Mouse (Mus musculus): ENCODE results near the gene Hhat. TPM values are rescaled to one million over a fixed set of nuclear protein-coding genes. Genes with fewer than 3 reads are reported as not detected.

The Hhat gene
- total and polyA plus RNA-seq, 2 experiments from 2014 or later = 4.0 to 13.2 TPM

GRCm38 (mm10) chr1:192449572-192450351 lies 321.3 kb downstream of the Hhat start:
- Histone ChIP-seq H3K4me3 (ENCODE audit: low read depth, low read length) (no peak overlapping the region), H3K4me2 (ENCODE audit: low read depth, low read length) (no peak overlapping the region), H3K4me1 (ENCODE audit: control insufficient read depth, insufficient read depth) (0 out of 2 replicates have a peak, but pooled peaks cover 5% of the 10 kb centered on the region), H3K27me3 (ENCODE audit: control insufficient read depth, insufficient read depth, low read length) (no peaks in the 10 kb centered on the region), H3K9me3 (replicated peaks; ENCODE audit: control insufficient read depth, low read length) (no peaks in the 10 kb centered on the region), H3K36me3 (replicated peaks; ENCODE audit: control insufficient read depth, insufficient read depth, low read length) (no peaks in the 10 kb centered on the region), H3K27ac (ENCODE audit: low read depth) (no peak overlapping the region), H3K9ac (replicated peaks; ENCODE audit: low read depth, low read length) (no peak overlapping the region)
- ATAC-seq (ENCODE audit: insufficient read depth, low read depth) (no peak), DNase-seq (ENCODE audit: low spot score) (no peak)
- TF ChIP-seq EP300 (IDR thresholded peaks at IDR 0.05; ENCODE audit: low read depth) (no peak), CTCF (IDR thresholded peaks at IDR 0.05; ENCODE audit: low read depth) (no peak)
- WGBS = 42% methylated on average over 4 of the region's 4 CpGs

DNA sequence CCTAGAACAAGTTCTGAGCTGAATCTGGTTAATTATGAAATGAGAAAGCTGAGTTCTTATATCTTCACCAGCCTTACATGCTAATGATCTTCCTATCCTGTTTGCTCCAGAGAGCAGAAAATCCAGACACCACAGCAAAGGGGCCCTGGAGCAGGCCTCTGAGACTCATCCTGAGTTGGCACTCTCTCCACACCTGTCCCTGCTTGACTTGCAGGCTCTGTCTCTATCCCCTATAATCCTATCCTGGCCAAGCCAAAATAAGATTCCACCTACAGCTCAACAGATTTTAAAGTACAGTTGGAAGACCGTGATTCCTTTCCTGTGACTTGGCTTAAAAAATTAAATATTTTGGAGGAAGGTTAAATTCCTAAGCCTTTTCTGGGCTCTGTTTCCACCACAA lies 322.5 kb downstream of the Hhat start:
- 0 out of 2 replicates have a peak, but pooled peaks cover 5% of the 10 kb centered on the region for H3K4me1 ChIP-seq (ENCODE audit: control insufficient read depth, insufficient read depth)
- no peak overlapping the region for H3K27ac ChIP-seq (ENCODE audit: low read depth)
- no peaks in the 10 kb centered on the region for H3K27me3 ChIP-seq (ENCODE audit: control insufficient read depth, insufficient read depth, low read length)
- no peaks in the 10 kb centered on the region for H3K36me3 ChIP-seq (replicated peaks; ENCODE audit: control insufficient read depth, insufficient read depth, low read length)
- no peak for ATAC-seq (ENCODE audit: insufficient read depth, low read depth)
- no peak overlapping the region for H3K9ac ChIP-seq (replicated peaks; ENCODE audit: low read depth, low read length)
- H3K4me2 ChIP-seq (ENCODE audit: low read depth, low read length) = no peak overlapping the region
- 75% methylated on average over 1 of the region's 1 CpGs for WGBS
- H3K4me3 ChIP-seq (ENCODE audit: low read depth, low read length) = no peak overlapping the region
- H3K9me3 ChIP-seq (replicated peaks; ENCODE audit: control insufficient read depth, low read length) = no peaks in the 10 kb centered on the region
- no peak for TF ChIP-seq EP300 (IDR thresholded peaks at IDR 0.05; ENCODE audit: low read depth)
- DNase-seq (ENCODE audit: low spot score) = no peak

- ATAC-seq (ENCODE audit: insufficient read depth, low read depth) = no peak
- H3K27ac ChIP-seq (ENCODE audit: low read depth) = no peak overlapping the region
- H3K4me3 ChIP-seq (ENCODE audit: low read depth, low read length) = no peak overlapping the region
- no peaks in the 10 kb centered on the region for H3K36me3 ChIP-seq (replicated peaks; ENCODE audit: control insufficient read depth, insufficient read depth, low read length)
- TF ChIP-seq CTCF (IDR thresholded peaks at IDR 0.05; ENCODE audit: low read depth) = no peak
- TF ChIP-seq EP300 (IDR thresholded peaks at IDR 0.05; ENCODE audit: low read depth) = no peak
- H3K4me2 ChIP-seq (ENCODE audit: low read depth, low read length) = no peak overlapping the region
- H3K9me3 ChIP-seq (replicated peaks; ENCODE audit: control insufficient read depth, low read length) = no peaks in the 10 kb centered on the region
- H3K9ac ChIP-seq (replicated peaks; ENCODE audit: low read depth, low read length) = no peak overlapping the region
- H3K27me3 ChIP-seq (ENCODE audit: control insufficient read depth, insufficient read depth, low read length) = no peaks in the 10 kb centered on the region
- 0 out of 2 replicates have a peak, but pooled peaks cover 5% of the 10 kb centered on the region for H3K4me1 ChIP-seq (ENCODE audit: control insufficient read depth, insufficient read depth)
- no peak for DNase-seq (ENCODE audit: low spot score)
- WGBS = 54% methylated on average over 2 of the region's 2 CpGs
Measured at GRCm38 (mm10) chr1:192447666-192448065, 323.4 kb downstream of the Hhat start.

Other genes with a start within 250 kb of the Hhat start
- gene Sertad4, start 84.5 kb upstream of the Hhat start, total RNA-seq (2014; rRNA removed; ENCODE audit: low replicate concordance) = 2.3 and 4.0 TPM in 2 replicates
- gene Sertad4, start 84.5 kb upstream of the Hhat start, polyA plus RNA-seq (2015; fragmentation: Nextera tagmentation; extraction: Ambion mirVana) = 5.0 and 5.5 TPM in 2 replicates

Data from heart, postnatal 0 days (tissue).